Mouse (Mus musculus): ENCODE data around the gene Nlgn3.

The Nlgn3 gene

GRCm38 (mm10) chrX:101299055-101299454, at the start of gene Nlgn3:
Gene Nlgn3 (plus strand): TSS chrX:101299168.
- DNase-seq (ENCODE audit: low read depth, low spot score) = no peak

- DNase-seq (ENCODE audit: low read depth, low spot score) = peak; percentile 89
These were observed 44.8 kb upstream of the Nlgn3 start, which contains the start of gene Foxo4 for GRCm38 (mm10) chrX:101253952-101254729. Gene Foxo4 (plus strand): TSS chrX:101254528.

- no peak for DNase-seq (ENCODE audit: low read depth, low spot score)
These were observed 44.2 kb upstream of the Nlgn3 start for GRCm38 (mm10) chrX:101254740-101255139.

- DNase-seq (ENCODE audit: low read depth, low spot score) = no peak
These were observed 42.4 kb upstream of the Nlgn3 start for GRCm38 (mm10) chrX:101256603-101257002.

- no peak for DNase-seq (ENCODE audit: low read depth, low spot score)
These were observed 38.3 kb upstream of the Nlgn3 start for GRCm38 (mm10) chrX:101260441-101261325.

- no peak for DNase-seq (ENCODE audit: low read depth, low spot score)
These were observed 35.1 kb upstream of the Nlgn3 start, which contains the start of gene Gm614 for GRCm38 (mm10) chrX:101263892-101264291. Gene Gm614 (minus strand): TSS chrX:101263992.

- no peak for DNase-seq (ENCODE audit: low read depth, low spot score)
These were observed 32.3 kb upstream of the Nlgn3 start for GRCm38 (mm10) chrX:101266631-101267030.

- no peak for DNase-seq (ENCODE audit: low read depth, low spot score)
These were observed 30.8 kb upstream of the Nlgn3 start, which contains the start of gene Il2rg for GRCm38 (mm10) chrX:101268025-101268754. Gene Il2rg (minus strand): TSS chrX:101268255.

- no peak for DNase-seq (ENCODE audit: low read depth, low spot score)
These were observed 30.2 kb upstream of the Nlgn3 start, which contains the start of gene Gm20489 for GRCm38 (mm10) chrX:101268755-101269124. Gene Gm20489 (minus strand): TSS chrX:101269023.

- no peak for DNase-seq (ENCODE audit: low read depth, low spot score)
These were observed 25.6 kb upstream of the Nlgn3 start for GRCm38 (mm10) chrX:101273410-101273809.

GRCm38 (mm10) chrX:101273875-101274738, 24.9 kb upstream of the Nlgn3 start, which contains the start of gene Med12:
Gene Med12 (plus strand): TSS chrX:101274030.
- peak; percentile 57 for DNase-seq (ENCODE audit: low read depth, low spot score)

- DNase-seq (ENCODE audit: low read depth, low spot score) = no peak
These were observed 16.2 kb upstream of the Nlgn3 start for GRCm38 (mm10) chrX:101282813-101283212.

GRCm38 (mm10) chrX:101285534-101285933, 13.4 kb upstream of the Nlgn3 start:
- no peak for DNase-seq (ENCODE audit: low read depth, low spot score)

GRCm38 (mm10) chrX:101285953-101286670, 12.9 kb upstream of the Nlgn3 start:
- no peak for DNase-seq (ENCODE audit: low read depth, low spot score)

- DNase-seq (ENCODE audit: low read depth, low spot score) = no peak
These were observed 11.4 kb upstream of the Nlgn3 start for GRCm38 (mm10) chrX:101287543-101287942.

GRCm38 (mm10) chrX:101288432-101288831, 10.5 kb upstream of the Nlgn3 start:
- no peak for DNase-seq (ENCODE audit: low read depth, low spot score)

- DNase-seq (ENCODE audit: low read depth, low spot score) = no peak
These were observed 9.9 kb upstream of the Nlgn3 start for GRCm38 (mm10) chrX:101289037-101289436.

- no peak for DNase-seq (ENCODE audit: low read depth, low spot score)
These were observed 8.9 kb upstream of the Nlgn3 start for GRCm38 (mm10) chrX:101290111-101290510.

- no peak for DNase-seq (ENCODE audit: low read depth, low spot score)
These were observed 782 bp downstream of the Nlgn3 start for GRCm38 (mm10) chrX:101299473-101300426.

All from telencephalon, adult 2 months (tissue).